Mouse (Mus musculus): ENCODE data around the gene Slc11a1.

Slc11a1 gene

DNA sequence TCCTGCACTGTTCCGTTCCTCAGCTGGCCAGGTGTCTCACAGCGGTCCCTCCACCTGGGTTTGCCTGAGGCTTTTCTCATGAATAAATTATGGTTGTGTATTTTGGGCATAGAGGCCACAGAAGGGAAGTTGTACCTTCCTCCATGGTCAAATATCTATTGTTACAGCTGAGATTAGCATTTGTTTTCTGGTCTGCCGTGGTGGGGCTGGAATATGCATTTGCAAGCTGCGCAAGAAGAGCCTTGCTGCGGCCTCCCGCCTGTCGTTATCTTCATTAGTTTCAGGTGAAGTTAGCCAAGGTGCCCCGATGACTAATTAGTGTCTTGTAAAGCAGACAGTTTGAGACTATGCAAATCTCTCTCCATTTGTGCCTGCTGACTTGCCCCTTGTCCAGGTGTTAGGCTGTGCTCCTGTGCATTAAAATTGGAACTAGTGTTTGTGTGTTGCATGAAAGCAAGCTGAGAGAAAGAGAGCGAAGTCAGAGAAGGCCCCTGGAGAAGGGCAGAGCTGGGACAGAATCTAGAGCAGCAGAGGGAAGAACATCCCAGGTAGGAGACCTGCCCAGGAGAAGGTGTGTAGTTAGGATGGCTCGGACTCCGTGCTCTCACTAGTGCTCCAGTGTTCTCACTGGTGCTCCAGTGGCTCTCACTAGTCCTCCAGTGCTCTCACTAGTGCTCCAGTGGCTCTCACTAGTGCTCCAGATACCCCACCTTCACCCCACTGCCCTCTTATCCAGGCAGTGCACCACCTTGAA is 30.7 kb upstream of the Slc11a1 start:
- TF ChIP-seq GATA4 (IDR thresholded peaks at IDR 0.05; ENCODE audit: insufficient replicate concordance, low read length), result no peak

DNA sequence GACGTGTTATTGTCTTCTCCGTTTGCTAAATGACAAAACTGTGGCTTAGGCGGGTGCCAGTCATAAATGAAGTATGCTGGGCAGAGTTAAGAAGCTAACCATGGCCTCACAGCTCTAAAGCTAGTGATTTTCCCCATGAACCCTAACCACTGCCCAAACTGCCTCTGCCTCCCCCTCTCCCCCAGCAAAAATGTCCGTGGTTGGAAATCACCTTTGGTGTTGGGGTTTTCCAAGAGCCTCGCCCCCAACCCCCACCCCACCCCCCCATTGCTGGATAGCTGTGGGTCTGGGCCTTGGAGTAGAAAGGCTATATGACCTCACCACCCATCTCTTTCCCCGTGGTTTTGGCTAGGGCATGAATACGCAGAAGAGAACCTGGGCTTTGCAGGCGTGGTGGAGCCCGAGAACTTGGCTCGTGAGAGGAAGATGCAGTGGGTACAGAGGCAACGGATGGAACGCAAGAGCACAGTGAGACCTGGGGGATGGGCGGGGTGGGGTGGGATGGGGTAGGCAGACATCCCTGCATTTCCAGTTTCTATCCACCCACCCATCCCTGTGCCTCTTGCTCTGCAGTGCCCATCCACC is 23.7 kb upstream of the Slc11a1 start:
- no peak for TF ChIP-seq GATA4 (IDR thresholded peaks at IDR 0.05; ENCODE audit: insufficient replicate concordance, low read length)

DNA sequence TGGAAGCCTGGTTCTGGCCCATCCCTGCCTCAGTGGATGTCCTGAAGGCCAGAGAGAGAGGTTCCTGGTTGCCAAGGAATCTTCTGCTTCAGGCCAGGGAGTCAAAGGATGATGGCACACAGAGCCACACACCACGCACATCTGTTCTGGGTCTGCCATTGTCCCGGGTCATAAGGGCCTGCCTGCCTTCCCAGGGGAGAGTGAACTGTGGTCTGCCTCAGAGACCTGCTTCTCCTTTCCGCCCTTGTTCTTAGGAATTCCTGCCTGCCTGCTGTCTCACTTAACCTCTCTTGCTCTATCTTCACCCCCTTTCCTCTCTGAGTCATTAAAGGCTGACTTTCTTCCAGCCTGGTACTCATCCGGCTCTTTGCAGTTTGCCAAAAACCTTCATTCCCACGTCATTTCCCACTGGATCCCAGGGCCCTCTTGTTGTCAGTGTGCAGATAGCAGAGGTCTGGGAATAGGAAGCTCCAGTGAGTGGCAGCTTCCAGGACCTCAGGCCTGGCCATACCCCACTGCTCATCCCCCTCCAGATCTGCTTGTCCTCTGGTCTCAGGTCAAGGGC is 22.4 kb upstream of the Slc11a1 start:
- TF ChIP-seq GATA4 (IDR thresholded peaks at IDR 0.05; ENCODE audit: insufficient replicate concordance, low read length), result peak; percentile 92; the same call in 1 of the 2 replicates

- TF ChIP-seq GATA4 (IDR thresholded peaks at IDR 0.05; ENCODE audit: insufficient replicate concordance, low read length), result no peak
Measured at GRCm38 (mm10) chr1:74353453-74354229, 21.4 kb upstream of the Slc11a1 start.

GRCm38 (mm10) chr1:74357531-74357930 is 17.5 kb upstream of the Slc11a1 start:
- no peak for TF ChIP-seq GATA4 (IDR thresholded peaks at IDR 0.05; ENCODE audit: insufficient replicate concordance, low read length)

- TF ChIP-seq GATA4 (IDR thresholded peaks at IDR 0.05; ENCODE audit: insufficient replicate concordance, low read length), result no peak
Measured at GRCm38 (mm10) chr1:74359952-74360517, 15.0 kb upstream of the Slc11a1 start.

DNA sequence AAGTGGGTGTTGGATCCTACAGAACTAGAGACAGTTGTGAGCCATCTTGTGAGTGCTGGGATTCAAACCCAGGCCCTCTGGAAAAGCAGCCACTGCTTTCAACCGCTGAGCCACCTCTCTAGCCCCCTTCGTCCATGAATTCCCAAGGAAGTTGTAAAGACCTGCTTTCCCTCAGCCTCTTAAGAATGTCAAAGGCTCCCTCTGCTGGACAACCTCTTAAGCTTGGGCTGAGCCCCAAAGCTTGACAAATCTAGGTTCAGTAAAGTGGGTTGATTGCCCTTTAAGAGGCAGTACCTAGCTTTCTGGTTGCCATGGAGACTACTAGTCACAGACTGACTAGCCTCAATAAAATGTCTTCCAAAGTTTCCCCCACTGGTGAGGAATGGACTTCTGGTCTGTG is 13.2 kb upstream of the Slc11a1 start, which contains the start of gene Catip:
TSS of gene Catip (plus strand) at position 297 of the 400 bp plus-strand sequence.
- TF ChIP-seq GATA4 (IDR thresholded peaks at IDR 0.05; ENCODE audit: insufficient replicate concordance, low read length), result no peak

- no peak for TF ChIP-seq GATA4 (IDR thresholded peaks at IDR 0.05; ENCODE audit: insufficient replicate concordance, low read length)
Measured at GRCm38 (mm10) chr1:74362325-74363229, 12.4 kb upstream of the Slc11a1 start.

- no peak for TF ChIP-seq GATA4 (IDR thresholded peaks at IDR 0.05; ENCODE audit: insufficient replicate concordance, low read length)
Measured at GRCm38 (mm10) chr1:74363437-74363836, 11.6 kb upstream of the Slc11a1 start.

- no peak for TF ChIP-seq GATA4 (IDR thresholded peaks at IDR 0.05; ENCODE audit: insufficient replicate concordance, low read length)
Measured at GRCm38 (mm10) chr1:74364270-74364669, 10.7 kb upstream of the Slc11a1 start.

GRCm38 (mm10) chr1:74367886-74368645 is 6.9 kb upstream of the Slc11a1 start:
- peak; percentile 67; the same call in 1 of the 2 replicates for TF ChIP-seq GATA4 (IDR thresholded peaks at IDR 0.05; ENCODE audit: insufficient replicate concordance, low read length)

GRCm38 (mm10) chr1:74370040-74370439 is 5.0 kb upstream of the Slc11a1 start:
- no peak for TF ChIP-seq GATA4 (IDR thresholded peaks at IDR 0.05; ENCODE audit: insufficient replicate concordance, low read length)

DNA sequence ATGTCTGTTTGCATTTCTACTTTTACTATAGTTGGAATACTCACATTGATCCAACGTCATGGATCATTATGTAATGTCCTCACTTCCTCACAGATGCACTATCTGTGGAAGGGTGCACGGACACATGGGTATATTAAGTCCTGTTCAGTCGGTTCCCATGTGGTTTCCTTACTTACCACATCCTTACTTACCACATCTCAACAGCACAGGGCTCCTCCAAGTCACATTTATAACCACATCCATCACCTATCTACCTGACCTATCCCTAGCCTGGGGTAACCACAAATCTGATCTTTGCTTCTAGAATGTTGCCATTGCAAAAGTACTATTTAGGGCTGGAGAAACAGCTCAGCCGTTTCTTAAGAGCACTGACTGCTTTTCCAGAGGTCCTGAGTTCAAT is 1.6 kb upstream of the Slc11a1 start:
- TF ChIP-seq GATA4 (IDR thresholded peaks at IDR 0.05; ENCODE audit: insufficient replicate concordance, low read length), result no peak

All from liver, adult (tissue).